Mouse (Mus musculus): ENCODE results near the gene Nsmce1.

Gene Nsmce1

DNA sequence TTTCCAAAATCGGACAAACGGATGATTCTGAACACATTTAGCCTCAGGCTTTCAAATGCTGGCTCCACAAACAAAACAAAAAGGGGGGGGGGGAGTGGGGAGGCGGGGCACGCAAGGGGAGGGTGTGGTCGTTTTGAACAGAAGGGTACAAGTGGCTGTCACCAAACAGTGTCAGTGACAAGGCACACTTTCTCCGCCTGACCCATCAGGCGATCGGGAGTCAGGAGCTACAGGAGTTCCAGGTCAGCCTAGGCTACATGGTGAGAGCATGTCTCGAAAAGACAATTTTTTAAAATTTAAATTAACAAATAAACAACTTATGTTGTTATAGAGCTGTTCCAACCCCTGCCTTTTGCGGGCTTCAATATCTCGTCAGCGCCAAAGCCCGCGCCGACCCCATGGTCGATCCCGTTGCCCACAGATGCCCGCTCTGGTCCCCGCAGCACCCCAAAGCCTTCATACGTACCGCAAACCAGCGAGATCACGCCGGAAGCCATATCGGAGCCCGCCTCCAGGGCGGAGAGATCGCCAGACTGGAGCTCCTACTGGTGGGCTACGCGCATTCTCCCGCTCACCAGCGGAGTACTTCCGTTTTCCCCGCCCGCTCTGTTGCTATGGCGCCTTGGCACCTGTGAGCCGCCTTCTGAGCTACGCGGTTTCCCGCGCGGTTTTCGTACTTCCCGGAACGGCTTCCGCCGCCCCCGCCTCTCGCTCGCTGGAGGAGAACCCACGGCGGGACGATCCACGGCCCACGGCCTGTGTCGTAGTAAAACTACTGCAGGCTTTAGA lies at the start of gene Nsmce1:
Gene Nsmce1 (minus strand): TSS at position 650 of the 789 bp plus-strand sequence.
- DNase-seq: peak; percentile 98

DNA sequence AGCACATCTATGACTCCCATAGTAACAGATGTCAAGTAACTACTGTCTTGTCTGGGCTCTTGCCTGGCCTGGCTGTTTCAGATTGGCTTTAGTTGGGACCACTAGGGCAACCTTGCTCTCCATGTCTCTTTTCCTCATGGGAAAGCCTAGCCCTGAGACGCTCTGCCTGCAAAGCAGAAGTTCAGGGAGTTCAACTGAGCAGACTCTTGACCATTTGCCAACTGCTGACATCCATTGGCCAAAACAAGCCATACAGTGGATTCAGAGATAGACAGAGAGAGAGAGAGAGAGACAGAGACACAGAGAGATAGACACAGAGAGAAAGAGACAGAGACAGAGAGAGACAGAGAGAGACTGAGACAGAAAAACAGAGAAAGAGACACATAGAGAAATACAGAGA lies 49.6 kb upstream of the Nsmce1 start:
- DNase-seq: no peak

DNA sequence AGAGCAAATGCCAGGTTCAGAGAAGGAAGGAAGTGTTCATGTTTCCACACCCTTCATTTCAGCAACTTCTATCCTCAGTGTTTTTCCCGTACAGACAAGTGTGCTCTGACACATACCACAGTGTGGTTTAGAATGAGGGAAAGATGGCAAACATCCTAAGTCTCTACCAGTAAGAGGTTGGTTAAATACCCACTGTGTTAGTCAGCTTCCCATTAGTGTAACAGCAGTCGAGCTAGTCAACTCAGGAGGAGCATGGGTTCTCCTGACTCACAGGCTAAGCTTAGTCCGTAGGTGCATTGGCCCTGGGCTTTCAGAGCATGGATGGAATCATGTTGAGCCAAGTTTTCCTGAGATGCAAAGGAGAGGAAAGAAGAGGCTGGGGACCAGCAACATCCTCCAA lies 48.0 kb upstream of the Nsmce1 start:
- DNase-seq: no peak

DNA sequence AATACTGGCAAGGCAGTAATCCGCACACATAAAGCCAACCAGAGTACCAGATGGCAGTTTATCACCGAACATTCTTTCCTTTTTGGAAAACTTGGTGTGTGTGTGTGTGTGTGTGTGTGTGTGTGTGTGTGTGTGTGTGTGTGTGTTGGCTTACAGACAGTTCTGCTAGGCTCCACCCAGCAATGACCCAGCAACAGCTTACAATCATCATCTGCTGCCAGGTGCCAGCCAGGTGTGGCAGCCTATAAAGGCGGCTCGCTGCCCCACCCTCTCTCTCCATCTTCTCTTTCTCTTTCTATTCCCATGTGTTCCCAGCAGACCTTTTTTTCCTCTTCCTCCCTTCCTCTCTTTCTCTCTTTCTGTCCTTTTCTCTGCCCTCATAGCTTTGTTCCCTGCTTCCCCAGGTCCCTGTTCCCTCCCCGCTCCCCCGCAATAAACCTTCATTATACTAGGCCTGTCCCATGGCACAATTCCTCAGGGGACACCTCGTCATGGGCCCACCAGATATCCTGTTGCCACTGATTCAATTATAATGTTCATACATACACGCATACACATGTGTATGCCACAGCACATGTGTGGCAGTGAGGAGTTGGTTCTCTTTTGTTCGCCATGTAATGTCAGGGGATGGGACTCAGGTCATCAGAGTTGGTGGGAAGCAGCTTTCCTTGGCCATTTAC lies 36.6 kb upstream of the Nsmce1 start:
- no peak for DNase-seq

DNA sequence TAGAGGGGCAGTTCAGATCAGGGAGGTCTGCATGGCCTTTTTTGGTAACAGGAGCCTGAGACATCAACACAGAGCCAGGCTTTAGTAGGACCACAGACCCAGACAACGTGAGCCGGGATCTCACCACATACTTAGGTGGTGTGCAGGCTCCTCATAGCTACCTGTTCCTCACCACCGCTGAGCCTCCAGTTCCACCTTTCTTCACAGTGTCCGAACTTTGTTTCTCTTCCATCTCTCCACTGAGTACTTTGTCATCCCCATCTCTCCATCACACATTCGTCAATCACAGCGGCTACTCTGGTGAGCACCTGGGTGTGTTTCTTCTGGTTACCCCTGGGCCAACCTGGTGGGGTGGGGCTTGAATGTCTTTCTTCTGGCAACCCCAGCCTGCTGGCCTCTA lies 35.8 kb upstream of the Nsmce1 start:
- DNase-seq: no peak

DNA sequence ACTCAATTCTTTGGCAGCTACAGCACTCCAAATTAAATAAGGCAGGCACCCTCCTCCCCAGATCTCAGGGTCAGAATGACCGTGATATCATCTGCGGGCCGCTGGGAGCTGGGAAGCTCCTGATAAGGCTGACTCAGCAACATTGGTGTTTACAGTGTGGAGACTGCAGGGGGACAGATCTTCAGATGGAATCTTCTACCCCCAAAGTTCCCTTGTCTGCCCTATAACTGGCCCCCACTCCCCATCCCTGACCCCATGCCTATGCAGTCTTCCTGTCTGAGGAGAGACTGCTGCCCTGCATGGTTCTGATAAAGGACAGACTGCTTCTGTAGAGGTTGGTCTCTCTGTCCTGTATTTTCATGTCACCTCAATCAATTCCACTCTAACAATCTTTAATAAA lies 31.7 kb upstream of the Nsmce1 start:
- DNase-seq: no peak

DNA sequence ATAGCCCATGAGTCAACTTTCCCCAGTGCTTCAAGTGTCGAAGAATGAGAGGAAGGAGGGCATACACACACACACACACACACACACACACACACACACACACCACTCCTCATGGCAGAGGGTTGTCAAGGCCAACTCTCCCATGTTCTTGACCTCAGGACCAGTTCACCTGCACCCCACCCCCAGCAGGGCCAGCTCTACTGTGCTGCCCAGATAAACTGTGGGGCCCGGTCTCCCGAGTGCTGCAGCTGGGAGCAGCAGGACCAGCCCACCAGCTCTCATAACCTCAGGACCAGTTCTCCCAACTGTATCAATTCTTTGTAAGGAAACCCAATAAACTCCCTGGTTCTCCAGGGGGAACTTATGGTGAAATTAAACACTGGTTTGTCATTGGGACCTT lies 28.3 kb upstream of the Nsmce1 start:
- DNase-seq: no peak

DNA sequence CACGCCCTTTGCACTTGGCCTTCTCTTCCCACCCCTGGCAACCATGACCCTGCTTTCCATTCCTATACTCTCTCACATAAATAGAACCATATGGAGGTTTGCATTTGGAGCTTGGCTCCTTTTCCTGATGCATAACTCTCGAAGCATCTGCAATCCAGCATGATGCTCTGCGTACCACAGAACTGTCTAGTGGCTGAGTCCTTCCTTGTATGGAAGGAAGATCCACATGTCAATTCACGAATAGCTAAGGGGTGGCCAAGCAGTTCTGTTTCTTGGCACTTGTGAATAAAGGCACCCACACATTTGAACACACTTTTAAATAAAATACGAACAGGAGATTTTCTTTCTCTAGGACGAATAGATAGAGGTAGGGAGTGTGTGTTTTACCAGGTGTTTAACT lies 26.1 kb upstream of the Nsmce1 start:
- DNase-seq: no peak

DNA sequence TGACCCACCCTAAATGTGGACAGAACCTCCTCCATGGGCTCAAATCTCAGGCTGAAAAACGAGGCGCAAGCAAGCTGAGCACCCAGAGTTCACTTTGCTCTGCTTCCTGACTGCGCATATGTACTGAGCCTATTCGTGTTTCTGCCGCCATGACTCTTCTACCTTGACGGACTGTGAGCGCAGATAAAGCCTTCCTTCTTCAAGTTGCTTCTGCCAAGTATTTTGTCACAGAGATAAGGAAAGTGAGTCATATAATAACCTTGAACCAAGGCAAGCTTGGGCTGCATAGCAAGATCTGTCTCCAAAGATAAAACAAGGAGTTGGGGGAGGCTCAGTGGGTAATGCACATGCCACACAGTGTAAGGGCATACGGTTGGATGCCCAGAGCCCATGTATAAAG lies 25.3 kb upstream of the Nsmce1 start:
- no peak for DNase-seq

DNA sequence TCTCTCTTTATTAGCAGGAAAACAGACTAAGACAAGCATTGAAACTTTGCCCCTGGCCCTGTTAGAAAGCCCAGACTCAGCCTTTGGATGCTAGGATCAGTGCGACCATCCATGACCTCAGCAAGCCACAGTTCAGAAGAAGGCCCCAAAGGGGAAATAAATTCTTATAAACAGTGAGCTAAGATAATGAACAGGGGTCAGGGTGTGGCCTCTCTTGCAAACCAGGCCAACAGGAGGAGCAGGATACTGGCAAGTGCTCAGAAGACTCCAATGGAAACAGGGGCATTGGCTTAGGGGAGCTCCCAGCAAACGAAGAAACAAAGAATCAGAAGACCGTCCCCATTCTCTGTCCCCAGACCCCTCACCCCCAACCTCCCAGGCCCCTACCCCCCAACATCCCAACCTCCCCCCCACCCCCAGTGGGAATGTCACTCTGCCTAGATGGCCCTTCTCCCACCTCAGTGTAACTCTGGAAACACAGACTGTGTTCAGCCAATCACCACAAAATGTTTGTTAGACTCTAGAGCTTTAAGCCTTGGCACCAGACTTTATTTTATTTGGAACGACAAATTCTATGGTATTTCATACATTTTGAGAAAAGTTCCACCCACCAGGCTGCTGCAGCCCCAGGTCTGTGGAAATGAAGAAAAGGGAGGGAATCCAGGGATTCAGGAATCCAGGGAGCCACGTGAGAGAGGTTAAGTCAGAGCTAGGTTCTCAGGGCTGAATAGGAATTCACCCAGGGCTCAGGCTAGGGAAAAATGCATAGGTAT lies 23.9 kb upstream of the Nsmce1 start:
- no peak for DNase-seq

DNA sequence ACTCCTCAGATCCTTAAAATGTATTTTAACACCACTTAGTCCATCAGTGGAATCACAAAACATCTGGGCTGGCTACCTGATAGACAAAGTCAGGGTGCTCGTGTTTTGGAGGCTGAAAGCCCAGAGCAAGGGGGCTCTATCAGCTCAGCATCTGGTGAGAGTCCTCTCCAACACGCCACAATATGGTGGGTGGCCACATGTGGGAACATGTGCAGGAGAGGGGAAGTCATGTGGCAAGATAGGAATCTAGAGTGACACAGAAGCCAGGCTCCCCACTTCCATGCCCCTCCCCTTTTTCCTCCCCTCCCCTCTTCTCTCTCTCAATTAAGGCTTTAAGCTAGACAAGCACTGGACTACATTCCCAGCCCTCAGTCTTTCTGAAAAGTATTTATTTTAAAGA lies 20.5 kb upstream of the Nsmce1 start:
- no peak for DNase-seq

DNA sequence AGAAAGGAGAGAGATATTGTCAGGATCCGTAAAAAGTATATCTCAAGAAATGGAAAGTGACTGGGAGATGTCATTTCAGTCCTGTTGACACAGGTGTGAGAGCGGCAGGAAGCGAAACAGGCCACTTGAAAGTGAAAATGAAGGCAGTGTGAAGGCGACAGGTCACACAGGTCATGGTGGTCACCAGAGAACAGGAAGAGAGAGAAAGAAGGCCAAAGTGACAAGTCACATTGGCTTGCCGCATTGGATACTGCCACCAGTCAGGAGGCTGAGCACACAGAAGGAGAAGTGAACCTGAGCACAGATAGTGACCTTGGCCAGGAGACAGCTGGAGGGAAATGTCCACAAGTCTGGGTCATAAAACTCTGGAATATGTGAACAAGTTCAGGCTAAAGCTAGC lies 20.0 kb upstream of the Nsmce1 start:
- DNase-seq: no peak

DNA sequence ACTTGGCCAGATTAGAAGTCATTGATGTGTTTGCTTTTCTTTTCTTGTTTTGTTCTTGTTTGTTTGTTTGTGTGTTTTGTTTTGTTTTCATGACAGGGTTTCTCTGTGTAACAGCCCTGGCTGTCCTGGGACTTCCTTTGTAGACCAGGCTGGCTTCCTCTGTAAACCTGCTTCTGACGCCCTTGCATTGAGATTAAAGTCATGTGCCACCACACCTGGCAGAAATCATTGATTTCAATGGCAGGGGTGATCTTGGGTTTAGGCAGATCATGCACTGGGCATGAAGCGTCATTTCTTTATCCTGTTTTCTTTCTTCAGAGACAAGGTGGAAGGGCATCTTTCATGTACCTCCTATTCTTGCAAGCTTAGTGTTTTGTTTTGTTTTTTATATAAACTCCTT lies 15.9 kb upstream of the Nsmce1 start:
- no peak for DNase-seq

DNA sequence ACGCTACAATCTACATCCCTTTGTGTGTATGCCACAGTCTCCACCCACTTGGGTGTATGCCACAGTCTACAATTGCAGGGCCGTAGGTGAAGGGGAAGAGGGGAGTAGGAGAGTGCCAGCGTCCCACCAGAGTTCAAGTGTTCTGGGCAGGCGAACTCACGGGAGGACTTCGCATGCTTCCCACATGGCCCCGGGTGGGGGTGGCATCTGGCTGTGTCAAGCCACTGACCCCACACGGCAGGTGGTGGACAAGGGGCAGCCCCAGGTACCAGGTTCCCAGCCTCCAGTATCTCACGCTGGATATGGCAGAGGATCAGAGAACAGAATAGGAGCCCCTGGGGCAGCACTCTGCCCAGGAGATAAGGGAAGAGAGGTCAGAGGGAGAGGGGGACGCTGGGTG lies 14.2 kb upstream of the Nsmce1 start:
- no peak for DNase-seq

DNA sequence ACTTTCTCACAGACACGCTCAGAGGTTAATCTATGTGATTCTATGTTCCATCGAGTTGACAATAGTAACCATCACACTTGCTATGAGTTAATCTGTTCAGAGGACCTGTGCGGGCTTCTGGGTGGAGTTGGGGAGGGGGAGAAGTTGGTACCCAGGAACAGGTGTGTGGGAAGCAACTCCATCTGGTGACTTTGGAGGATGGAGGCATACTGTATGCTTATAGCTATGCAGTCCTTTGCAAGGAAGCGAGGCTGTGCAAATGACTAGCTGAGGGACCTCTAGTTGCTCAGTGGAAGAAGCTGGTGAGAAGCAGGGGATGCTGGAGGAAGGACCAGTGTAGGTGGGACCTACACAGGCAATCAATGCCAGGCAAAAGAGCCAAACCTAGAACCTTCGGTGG lies 13.2 kb upstream of the Nsmce1 start:
- DNase-seq: no peak

DNA sequence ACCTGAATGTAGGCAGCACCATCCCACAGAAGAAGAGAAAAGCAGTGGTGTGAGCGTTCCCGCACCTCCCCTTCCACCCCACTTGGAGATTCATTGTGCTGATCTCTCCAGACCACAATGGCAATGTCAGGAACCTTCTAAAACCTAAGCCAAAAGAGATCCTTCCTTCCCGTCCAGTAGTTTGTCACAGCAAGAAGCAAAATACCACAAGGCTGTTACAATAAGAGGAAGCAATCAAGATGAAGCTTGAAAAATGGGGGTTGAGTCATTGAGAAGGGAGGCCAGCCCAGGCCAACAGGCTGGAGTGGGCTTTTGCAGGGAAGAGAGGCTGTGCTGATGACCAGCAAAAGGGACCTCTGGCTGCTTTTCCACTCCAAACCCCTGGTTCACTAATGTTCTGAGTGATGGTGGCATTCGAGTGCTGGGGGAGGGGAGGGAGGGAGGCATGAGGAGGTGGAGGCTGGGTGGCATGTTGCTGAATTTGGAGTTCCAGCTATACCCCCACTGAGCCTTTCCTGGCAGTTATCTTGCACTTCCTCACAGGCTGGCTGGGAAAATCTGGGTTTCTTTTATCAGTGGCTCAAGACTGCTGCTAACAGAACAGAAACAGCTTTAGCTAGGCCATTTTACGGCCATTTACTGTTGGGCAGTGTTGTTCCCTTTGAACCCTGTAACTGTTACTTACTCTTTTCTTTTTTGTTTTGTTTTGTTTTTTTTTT lies 12.1 kb upstream of the Nsmce1 start:
- no peak for DNase-seq

DNA sequence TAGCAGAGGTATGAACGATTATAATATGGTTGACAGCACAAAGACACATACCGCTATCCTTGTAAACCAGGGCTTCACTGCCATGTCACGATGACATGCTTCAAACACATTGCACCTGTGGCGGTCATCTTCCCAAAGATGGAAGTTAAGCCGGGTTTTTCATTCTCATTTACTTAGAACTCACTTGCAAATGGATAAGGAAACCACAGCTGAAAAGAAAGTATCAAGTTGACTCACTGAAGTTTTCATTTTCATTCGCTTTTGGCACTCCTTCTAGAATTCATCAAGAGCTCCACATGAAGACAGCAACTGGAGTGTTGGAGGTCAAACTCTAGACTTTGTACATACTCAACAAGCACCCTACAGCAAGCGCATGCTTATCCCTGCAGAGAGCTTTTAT lies 9.5 kb upstream of the Nsmce1 start:
- DNase-seq: no peak

DNA sequence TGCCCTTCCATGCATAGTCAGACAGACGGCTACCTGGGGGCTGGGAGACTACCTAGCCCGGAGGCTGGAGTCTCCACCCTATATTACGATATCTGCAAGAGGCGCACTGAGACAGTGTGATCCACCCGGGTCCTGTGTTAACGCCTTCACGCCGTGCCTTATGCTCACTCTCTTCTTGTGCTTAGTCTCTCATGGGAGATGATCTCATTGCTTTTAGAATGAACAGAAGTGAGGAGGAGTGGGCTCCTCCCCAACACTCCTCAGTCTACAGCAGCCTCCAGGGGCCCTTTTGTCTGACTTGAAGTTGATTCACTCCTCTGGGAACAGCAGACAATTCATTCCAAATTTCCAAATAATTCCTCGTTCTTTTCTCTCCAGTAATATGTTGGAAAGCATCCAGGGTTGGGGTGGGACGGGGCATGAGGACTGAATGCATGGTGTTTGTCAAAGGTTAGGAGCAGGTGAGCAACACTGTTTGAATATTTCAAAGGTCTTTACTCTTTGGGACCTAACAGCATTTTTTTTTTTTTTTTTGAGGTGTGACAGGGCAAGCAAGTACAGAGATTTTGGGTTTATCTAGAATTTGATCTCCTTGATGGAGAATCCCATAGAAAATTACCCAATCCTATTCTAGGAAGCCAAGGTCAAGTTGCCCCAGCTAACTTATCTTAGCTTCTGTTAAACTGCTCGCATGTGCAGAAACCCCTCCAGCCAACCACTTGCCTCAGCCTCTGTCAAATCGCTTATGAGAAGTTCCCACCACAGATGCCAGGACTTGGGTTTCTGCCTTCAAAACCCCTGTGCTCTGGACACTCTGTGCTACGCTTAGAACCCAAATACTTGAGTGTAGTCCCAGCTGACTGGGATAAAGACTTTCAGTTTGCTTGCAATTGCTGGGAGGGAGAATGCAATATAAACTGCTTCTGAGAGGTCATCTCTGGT lies 8.8 kb upstream of the Nsmce1 start:
- DNase-seq: no peak

DNA sequence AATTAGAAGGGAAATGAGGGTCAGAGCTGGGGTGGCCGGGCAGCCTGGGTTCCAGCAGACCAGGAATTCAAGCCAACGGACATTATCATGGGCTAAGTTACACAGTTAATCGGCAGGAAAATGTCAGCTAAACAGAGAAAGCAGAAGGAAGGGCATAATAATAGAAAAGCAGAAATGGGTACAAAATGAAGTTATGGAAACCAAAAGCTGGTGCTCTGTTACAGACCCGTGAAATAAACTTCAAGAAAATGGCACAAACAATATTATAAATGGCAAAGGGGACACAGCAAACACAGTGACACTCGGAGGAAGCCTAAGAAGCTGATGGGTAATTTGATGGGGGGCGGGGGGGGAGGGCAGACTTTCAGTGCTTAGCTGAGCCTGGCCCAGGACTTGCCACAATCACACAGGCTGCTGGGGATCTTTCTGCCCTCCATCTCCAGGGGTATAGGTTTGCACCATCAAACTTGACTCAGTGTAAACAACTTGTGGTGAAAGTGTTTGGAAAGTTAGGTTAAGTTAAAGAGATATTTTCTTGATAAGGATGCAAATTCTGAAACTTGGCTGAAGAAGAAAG lies 4.6 kb upstream of the Nsmce1 start:
- no peak for DNase-seq

DNA sequence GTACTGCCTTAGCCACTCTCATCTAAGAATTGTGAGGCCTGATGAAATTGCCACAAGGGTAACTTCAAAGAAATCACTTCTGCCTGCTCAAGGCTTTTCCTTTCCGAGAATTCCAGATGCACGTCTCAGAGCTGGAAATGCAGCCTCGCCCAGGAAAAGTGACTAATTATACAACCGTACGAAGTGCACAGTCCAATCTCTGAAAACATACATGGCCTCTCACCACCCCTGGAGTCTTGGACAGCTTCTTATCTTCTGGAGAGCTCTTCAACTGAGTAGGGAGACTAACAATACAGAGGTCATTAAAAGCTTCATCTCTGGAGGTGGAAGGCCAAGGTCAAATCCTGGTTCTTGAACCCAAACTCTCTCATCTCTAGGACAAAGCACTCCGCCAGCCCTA lies 1.2 kb upstream of the Nsmce1 start:
- no peak for DNase-seq

DNA sequence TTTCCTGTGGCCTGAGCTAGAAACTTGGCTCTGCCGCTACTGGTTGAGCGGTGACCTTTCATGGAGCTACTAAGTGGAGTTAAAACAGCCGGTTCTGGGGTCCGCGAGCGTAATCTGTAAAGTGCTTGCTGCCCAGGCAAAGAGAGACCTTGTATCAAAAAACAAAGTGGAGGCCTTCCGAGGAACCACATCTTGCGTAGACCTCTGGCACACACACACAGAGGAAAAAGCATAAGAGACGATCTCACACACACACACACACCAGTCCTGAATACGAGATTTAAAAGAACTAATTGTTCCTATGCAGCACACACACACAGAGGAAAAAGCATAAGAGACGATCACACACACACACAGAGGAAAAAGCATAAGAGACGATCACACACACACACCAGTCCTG lies 364 bp upstream of the Nsmce1 start:
- no peak for DNase-seq

DNA sequence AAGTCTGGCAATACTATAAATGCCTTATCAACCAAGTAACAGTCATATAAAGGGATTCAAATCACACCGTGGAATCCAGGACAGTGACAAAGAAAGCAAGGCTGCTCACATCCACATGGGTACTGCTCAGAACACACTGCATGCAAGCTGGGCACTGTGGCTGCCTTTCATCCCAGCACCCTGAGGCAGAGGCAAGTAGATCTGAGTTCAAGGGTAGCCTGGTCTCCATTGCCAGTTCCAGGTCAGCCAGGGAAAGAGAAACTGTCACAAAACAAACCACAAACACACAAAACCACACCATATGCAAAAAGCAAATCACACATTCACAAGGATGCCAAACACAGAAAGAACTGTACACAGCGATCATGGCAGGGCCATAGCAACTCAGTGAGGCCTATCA lies 1.8 kb downstream of the Nsmce1 start:
- DNase-seq: peak in 1 of 2 experiments; percentile 23

Measured in thymus, adult 18-20 months (tissue).